Mouse (Mus musculus): Measurements from ENCODE around the gene Slc38a11.

GRCm38 (mm10) chr2:65347367-65347766 is 16.5 kb downstream of the Slc38a11 start:
- TF ChIP-seq CTCF (IDR thresholded peaks at IDR 0.05; ENCODE audit: extremely low read depth, insufficient read depth, low read length), result no peak
- TF ChIP-seq POLR2A (IDR thresholded peaks at IDR 0.05; ENCODE audit: extremely low read depth, insufficient read depth, low read length), result no peak
